Mouse (Mus musculus) left cerebral cortex, adult 18-20 months (tissue): ENCODE results near the gene Pgap3. TPM values are rescaled to one million over a fixed set of nuclear protein-coding genes. Genes with fewer than 3 reads are reported as not detected.
A peak's percentile ranks its signal among the peaks of the same experiment; 100 is the strongest.

Experiments used
- DNase-seq, 2 experiments: peaks; one replicate each; pipeline ENCODE4 v3.0.0; 2021 to 2022; ENCODE audit warnings: low spot score in 2 of 2, mixed read lengths in 1 of 2
- total RNA-seq, 2 experiments: library from RNA; stranded (reverse); gene quantifications; 2 replicates each; pipeline ENCODE4 v1.2.3; 2021

Gene Pgap3
- total RNA-seq, 2 experiments from 2014 or later = 9.4 to 10.3 TPM

- DNase-seq = no peak
Observed at GRCm38 (mm10) chr11:98357396-98358160, 42.7 kb downstream of the Pgap3 start.

- DNase-seq = no peak
Observed at GRCm38 (mm10) chr11:98356625-98357394, 43.5 kb downstream of the Pgap3 start.

DNA sequence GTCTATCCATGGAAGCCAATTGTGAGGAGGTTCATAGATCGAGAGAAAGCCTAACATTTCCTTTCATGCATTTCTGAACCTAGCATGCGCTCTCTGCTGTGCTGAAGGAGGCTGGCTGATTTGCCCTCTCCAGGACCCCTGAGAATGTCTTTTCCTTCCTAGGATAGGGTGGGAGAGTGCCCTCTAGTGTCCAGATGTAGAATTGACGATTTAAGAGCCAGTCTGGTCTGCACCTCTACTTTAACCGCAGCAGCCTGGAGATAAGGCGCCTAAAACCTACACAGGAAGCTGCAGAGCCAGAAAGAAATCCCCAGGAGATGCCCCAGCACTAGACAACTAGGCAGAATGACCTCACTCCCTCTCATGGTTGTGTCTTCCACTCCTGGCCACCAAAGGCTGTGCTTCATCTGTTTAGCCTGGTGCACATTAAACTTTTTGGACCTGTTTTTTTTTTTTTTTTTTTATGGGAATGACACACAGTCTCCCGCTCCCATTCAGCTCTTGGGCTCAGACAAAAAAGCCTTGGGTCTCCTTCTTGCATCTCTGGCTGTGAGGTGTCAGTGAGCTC is 44.5 kb downstream of the Pgap3 start:
- peak; percentile 56 to 62 for DNase-seq

- DNase-seq = peak; percentile 59 to 67
Observed at GRCm38 (mm10) chr11:98354445-98354844, 45.8 kb downstream of the Pgap3 start.

- peak in 1 of 2 experiments; percentile 56 for DNase-seq
Observed at GRCm38 (mm10) chr11:98353651-98354211, 46.6 kb downstream of the Pgap3 start.

GRCm38 (mm10) chr11:98352272-98352990 is 47.9 kb downstream of the Pgap3 start:
- DNase-seq = no peak

DNA sequence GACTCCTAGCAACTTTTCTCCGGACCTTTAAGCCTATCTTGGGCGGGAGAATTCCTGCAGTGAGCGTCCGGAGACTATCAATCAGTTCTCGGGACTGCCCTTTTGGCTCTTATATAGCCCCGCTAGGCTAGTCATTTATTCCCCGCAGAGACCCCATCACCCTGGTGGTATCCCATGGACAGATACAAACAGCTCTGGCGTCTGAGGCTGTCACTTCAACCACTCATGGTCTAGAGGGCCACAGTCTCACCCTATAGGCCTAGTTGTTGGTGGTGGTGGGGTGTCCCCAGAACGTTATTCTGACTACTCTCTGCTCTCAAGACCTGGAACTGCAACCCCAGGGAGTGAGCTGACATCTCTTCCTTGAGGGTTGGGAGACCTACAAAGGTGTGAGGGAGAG is 51.0 kb downstream of the Pgap3 start:
- DNase-seq = no peak

DNA sequence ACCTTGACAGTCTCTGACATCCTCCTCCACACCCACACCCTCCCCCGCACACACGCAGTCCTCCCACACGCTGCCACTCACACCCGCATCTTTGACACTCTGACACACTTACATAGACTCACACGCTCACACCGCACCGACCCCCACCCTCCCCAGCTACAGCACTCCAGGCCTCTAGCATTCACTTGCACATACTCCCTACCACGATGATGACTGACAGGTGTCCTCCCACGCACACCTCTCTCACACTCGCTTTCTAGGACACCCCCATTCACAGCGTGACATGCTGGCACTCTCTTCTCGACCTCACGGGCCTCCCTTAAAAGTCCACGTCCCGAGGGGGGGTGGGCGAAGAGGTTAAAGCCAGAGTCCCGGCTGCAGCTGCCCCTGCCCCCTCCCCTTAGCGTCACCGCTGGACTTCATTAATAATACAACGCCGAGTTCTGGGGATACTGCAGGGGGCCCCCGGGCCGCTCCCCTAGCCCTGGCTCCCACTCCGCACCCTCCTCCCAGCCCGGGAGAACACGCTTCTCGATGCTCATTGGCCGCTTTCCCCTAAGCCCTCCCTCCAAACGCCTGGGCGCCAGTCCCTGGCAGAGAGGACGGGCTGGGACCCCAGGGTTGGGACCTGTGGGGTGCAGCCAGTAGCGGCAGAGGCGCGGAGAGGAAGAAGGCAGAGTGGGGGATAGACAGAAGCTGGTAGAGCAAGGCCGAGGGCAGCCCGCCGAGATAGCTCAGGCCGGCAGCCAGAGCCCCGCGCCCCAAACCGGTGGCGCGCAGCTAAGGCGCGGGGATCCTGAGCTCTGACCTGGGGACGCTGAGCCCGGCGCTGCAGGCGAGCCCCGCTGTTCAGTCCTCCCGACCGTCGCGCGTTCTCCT is 52.0 kb downstream of the Pgap3 start, which contains the start of gene Ppp1r1b:
Gene Ppp1r1b, plus strand, starts transcription at position 322 of the 879 bp plus-strand sequence.
- peak; percentile 72 to 82 for DNase-seq

DNA sequence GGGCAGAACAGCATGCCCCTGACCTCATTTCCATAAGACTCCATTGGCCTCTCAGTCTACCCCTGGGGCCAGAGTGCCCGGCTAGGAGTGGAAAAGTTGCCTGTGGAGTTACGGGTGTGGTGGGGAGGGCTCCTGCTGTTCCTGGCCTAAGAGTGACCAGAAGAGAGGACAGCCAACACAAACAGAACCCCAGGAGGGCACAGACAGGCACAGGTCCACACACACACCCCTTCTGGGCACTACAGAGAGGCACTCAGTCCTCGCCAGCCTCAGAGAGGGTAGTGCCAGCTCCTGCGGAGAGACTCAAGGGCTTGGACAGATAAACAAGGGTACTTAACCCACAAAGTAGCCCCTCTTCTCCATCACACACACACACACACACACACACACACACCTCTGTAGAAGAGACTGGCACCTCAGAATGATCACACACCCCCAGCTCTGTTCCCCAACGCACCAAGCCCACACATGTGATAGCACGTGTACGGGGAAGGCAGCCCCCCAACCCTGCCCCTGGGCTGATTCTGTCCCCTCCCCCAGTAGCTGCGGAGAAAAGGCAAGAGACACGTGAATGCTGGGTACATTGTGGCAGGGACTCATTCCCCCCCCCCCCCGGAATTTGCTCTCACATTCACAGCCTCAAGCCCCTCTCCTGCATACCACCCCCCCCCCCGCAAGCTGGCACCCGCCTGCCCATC is 52.8 kb downstream of the Pgap3 start:
- DNase-seq = no peak

DNA sequence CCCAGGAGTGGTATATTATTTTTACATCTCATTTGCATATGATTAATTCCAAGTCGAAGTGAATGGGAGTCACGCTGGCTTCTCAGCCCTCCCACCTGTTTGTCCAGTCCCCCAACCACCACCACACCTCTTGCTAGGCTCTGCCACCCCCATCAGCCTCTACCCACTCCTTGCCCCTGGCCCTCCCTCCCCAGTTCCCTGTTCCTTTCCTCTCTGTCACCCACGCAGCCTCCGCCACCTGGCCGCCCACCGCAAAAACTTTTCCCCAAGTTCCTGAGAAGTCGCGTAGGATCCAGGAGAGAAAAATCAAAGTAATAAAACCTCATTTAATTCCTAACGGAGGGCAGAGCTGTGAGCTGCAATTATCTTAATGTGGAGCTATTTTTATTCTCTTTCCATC is 54.1 kb downstream of the Pgap3 start:
- peak in 1 of 2 experiments; percentile 66 for DNase-seq

DNA sequence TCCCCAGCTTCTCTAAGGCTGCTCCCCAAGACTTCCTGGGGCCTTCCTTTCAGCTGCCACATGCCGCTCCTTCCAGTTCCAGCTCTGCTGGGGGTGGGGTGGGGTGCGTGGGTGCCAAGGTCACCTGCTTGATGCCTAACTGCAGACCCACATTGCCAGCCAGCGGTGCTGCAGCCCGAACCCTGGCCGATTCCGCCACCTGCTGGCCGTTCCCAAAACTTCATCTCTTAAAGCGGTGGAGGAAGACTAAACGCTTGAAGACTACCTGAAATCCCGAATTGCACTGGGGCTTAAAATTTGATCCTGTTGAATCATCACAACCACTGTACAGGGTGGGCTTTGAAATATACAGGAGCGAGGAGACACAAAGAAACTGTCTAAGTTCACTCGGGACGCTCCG is 55.0 kb downstream of the Pgap3 start:
- peak; percentile 87 to 92 for DNase-seq

GRCm38 (mm10) chr11:98342000-98342945 is 58.0 kb downstream of the Pgap3 start:
- DNase-seq = peak; percentile 97 to 99

GRCm38 (mm10) chr11:98341174-98341573 is 59.1 kb downstream of the Pgap3 start:
- DNase-seq = no peak

DNA sequence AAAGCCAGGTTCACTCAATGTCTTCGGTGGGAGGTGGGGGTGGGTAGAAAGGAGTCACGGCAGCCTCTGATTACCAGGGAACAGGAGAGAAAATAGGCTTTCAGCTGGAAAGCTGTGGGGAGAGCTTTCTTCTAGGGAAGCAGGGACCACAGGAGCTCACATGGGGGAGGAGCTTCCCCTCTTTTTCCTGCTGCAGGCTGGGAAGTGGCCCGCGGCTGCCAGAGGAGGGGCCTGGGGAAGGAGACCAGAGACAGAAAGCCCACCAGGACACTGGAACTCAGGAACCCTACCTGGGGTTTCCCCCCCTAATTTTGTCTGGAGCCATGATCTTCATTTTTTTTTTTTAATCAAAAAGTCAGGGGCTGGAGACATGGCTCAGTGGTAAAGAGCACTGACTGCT is 59.7 kb downstream of the Pgap3 start:
- no peak for DNase-seq

DNA sequence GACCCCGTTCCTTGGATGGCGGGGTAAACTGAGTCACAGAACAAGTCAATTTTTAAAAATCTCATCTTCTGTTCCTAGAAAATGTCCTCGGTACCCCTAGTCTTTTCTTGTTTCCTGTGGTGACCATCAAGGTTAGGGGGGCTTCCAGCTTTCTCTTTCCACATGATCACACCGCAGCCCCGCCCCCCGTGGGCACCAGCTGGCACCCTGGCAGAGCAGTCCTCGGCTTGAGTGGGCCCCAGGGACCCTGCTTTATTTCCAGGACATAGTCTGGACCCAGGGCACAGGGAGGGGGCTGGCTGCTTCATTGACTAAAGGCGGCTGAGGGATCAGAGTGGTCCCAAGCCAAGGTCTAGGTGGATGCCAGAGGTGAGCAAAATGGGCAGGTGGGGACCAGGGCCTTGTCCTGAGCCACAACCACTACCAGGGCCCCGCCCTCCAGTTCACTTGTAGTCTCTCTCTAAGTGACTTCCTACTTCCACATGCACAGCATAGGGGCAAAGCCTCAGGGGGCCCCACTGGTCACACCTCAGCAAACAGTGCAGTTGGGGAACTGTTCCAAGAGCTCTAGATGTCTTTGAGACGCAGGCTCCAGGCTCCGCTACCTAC is 60.5 kb downstream of the Pgap3 start:
- no peak for DNase-seq

DNA sequence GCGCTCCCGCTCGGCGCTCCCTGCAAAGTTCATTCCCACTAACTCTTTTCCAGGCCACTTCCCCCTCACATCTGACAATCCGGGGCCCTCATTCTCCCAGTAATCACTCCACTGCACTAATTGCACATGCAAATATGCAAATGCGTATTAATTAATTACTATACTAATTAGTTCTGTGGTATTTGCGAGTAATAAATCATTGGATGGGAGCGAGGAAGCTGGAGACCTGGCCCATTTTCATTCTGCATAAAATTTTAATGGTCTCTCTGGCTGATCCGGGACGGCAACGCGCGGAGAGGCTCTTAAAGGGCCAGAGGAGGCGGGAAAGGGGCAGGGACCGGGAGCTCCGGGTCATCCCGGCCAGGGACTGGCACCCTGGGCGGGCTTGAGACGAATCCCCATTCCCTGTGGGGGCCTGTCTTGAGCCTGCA is 61.2 kb downstream of the Pgap3 start:
- no peak for DNase-seq
